Mouse (Mus musculus) bone marrow, adult 2 months (tissue): ENCODE measurements at regions not wholly inside any gene's neighbourhood (a gene's known extent, or its start where the extent isn't known, plus 50 kb on each side); places are given as distances from the start of the nearest gene placed in this dataset.

Experiments used
- CTCF ChIP-seq: fragments of 200-500 bp; IDR thresholded peaks from 2 replicates; pipeline ENCODE4 v1.5.1; 2011; ENCODE audit warnings: low read length, control low read depth; ENCODE audit not compliant: control insufficient read depth, insufficient read depth
- POLR2A ChIP-seq: fragments of 200-500 bp; IDR thresholded peaks from 2 replicates; pipeline ENCODE4 v1.6.1; 2011; ENCODE audit warnings: low read depth, mild to moderate bottlenecking, control low read depth, low read length, borderline replicate concordance; ENCODE audit not compliant: control insufficient read depth

- TF ChIP-seq POLR2A (no peak), CTCF (no peak)
These were observed 61.3 kb upstream of the Bnc1 start for GRCm38 (mm10) chr7:82053411-82053810.
